Mouse (Mus musculus): ENCODE data around the gene Kcnd3. TPM values are rescaled to one million over a fixed set of nuclear protein-coding genes. Genes with fewer than 3 reads are reported as not detected.
A peak's percentile ranks its signal among the peaks of the same experiment; 100 is the strongest.

Kcnd3 gene
- total RNA-seq, 4 experiments from 2014 or later: 48.0 to 56.8 (median 51.2) TPM

- no peak for DNase-seq (ENCODE audit: low spot score in 2 of 2)
These were observed 68.3 kb downstream of the Kcnd3 start for GRCm38 (mm10) chr3:105520446-105520845.

GRCm38 (mm10) chr3:105521178-105521631 lies 69.1 kb downstream of the Kcnd3 start:
- DNase-seq (ENCODE audit: low spot score in 2 of 2): peak in 1 of 2 experiments; percentile 88

DNA sequence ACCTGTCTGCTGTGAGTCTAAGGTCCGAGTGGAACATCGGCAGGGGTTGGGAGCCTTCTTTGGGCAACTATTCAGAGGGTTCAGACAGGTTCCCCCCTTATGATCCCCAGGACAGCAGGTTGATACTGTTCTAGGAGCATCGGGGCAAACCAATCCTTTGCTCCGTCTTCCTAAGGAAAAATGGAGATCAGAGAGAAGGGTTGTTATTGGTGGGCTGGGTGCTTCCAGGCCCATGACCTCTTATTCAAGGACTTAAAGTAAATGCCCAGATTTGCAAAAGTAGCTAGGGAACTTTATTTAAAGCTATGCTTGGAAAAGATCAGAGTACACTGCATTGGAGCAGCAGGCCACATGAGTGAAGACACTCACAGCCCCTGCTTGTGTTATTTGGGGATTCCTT lies 69.5 kb downstream of the Kcnd3 start:
- DNase-seq (ENCODE audit: low spot score in 2 of 2): no peak

DNA sequence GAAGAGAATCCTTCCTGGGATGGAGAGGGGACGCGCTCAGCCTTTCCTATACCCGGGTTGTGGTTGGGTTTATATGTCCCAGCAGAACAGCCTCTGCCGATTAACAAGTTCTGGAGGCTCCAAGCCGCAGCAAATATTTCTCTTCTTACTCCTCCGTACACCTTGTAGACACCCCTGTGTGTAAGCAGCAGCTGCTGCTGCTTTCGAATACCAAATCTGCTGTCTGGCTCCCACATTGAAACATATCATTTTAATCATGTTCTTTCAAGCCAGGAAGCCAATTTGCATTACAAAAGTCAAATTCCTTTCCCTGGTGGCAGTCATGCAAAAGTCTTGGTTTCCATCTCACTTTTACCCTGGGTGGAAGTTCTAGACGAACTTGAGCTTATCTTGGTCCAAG lies 76.7 kb downstream of the Kcnd3 start:
- DNase-seq (ENCODE audit: low spot score in 2 of 2): no peak

- no peak for DNase-seq (ENCODE audit: low spot score in 2 of 2)
These were observed 77.6 kb downstream of the Kcnd3 start for GRCm38 (mm10) chr3:105529700-105530099.

DNA sequence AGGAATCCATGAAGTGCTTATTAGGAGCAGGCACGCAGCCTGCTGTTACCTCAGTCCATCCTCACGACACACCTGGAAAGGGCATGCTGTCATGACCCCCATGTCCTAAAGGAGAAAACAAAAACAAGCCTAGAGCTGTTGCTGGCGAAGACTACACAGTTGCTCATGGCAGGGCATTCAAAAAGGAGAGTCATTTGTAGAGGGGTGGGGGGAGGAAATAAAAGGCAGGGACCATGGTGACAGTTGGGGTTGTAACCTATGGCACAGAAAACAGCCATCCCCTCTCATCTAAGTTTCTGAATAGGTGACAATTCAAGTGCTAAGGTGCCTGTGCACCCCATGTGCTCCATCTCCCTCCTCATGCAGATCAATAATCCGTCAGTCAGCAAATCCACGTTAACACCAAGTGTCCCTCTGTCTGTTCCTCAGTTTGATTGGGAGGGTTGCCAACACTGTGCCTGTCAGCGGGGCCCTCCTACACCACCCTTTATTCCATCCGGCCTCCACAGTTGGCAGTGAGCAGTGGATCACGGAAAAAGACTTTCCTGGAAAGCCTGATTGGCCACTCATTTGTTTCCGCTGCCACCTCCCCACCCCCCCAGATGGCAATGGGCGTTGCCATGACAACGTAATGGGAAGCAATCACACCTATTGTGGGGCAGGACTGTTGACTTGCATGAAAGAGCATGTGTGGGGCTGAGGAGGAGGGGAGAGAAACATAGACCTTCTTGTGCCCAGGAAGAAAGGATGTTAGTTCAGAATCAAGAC lies 78.4 kb downstream of the Kcnd3 start:
- DNase-seq (ENCODE audit: low spot score in 2 of 2): peak in 1 of 2 experiments; percentile 79

DNA sequence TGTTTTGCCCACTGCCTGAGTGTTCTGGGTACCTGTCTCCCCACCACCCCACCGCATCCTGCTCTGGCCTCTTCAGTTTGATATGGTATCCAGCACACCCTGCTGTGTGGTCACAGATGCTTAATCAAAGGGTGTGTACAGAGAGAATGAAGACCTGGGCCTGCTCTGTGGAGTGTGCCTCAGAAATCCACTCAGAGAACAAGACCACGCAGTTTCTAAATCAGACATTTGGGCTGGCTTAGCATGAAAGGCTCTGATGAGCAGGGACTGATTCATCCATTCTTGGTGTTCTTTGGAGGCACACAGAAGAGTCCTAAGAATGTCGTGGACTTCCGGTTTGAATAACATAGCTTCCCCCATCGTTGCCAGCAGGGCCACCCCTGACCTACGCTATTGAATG lies 86.3 kb downstream of the Kcnd3 start:
- no peak for DNase-seq (ENCODE audit: low spot score in 2 of 2)

GRCm38 (mm10) chr3:105538819-105539607 lies 86.9 kb downstream of the Kcnd3 start:
- DNase-seq (ENCODE audit: low spot score in 2 of 2): no peak

GRCm38 (mm10) chr3:105542741-105543140 lies 90.6 kb downstream of the Kcnd3 start:
- DNase-seq (ENCODE audit: low spot score in 2 of 2): no peak

- DNase-seq (ENCODE audit: low spot score in 2 of 2): no peak
These were observed 92.0 kb downstream of the Kcnd3 start for GRCm38 (mm10) chr3:105544106-105544505.

GRCm38 (mm10) chr3:105546611-105547071 lies 94.5 kb downstream of the Kcnd3 start:
- no peak for DNase-seq (ENCODE audit: low spot score in 2 of 2)

- DNase-seq (ENCODE audit: low spot score in 2 of 2): no peak
These were observed 96.1 kb downstream of the Kcnd3 start for GRCm38 (mm10) chr3:105548074-105548771.

- DNase-seq (ENCODE audit: low spot score in 2 of 2): peak in 1 of 2 experiments; percentile 78
These were observed 107.3 kb downstream of the Kcnd3 start for GRCm38 (mm10) chr3:105559456-105559855.

- no peak for DNase-seq (ENCODE audit: low spot score in 2 of 2)
These were observed 114.8 kb downstream of the Kcnd3 start for GRCm38 (mm10) chr3:105566973-105567372.

- no peak for DNase-seq (ENCODE audit: low spot score in 2 of 2)
These were observed 115.3 kb downstream of the Kcnd3 start for GRCm38 (mm10) chr3:105567472-105567871.

DNA sequence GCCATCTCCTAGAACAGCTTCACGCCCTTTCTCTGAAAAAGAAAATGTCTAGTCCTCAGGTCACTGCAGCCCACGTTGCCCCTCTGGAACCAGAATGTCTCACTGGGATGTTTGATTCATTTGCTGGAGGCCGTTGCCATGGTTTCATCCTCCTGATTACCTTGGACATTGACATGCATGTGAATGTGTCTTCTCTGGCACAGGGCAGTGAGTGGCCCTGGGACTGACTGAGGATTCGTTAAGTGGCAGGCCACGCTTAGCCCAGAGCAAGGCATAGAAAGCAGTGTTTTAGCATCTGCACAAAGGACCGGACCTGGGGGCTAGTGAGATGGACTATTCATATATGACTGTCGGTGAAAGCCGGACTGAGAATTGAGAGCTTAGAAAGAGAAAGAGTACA lies 116.3 kb downstream of the Kcnd3 start:
- DNase-seq (ENCODE audit: low spot score in 2 of 2): no peak

DNA sequence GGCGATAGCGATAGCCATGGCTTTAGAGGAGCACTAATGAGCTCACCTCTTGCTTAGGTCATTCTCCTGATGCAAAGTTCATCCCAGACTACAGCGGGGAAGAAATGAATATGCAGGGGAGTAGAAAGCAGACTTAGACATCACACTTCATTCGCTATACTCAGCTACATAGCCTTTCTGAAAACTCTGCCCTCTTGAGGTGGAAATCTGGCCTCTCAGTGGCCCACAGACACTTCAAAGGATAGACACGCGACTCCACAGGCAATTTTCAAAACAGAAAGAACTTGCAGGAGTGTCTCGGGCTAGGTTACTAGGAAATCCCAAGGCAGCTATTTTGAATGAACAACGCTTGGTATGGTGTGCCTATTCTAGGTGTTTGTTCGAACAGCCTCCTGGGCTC lies 116.7 kb downstream of the Kcnd3 start:
- no peak for DNase-seq (ENCODE audit: low spot score in 2 of 2)

- DNase-seq (ENCODE audit: low spot score in 2 of 2): no peak
These were observed 117.2 kb downstream of the Kcnd3 start for GRCm38 (mm10) chr3:105569310-105569752.

DNA sequence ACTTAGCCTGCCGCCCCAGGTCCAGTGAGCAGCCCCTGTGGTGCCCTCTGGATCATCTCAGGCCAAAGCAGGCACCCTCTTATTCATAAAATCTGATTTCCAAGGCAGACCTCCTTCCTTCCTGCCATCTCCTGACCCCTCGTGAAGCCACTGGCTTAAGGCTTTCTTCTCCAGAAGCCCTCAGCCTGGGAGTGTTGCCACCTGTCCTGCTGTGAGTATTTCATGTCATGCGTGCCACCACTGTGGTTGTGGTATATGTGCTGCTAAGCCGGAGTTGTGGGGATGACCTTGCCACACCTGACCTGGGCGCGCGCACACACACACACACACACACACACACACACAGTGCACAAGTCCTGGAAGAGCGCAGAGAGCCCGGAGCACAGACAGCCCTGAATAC lies 117.8 kb downstream of the Kcnd3 start:
- no peak for DNase-seq (ENCODE audit: low spot score in 2 of 2)

GRCm38 (mm10) chr3:105570818-105571217 lies 118.7 kb downstream of the Kcnd3 start:
- DNase-seq (ENCODE audit: low spot score in 2 of 2): no peak

GRCm38 (mm10) chr3:105571944-105572343 lies 119.8 kb downstream of the Kcnd3 start:
- no peak for DNase-seq (ENCODE audit: low spot score in 2 of 2)

- no peak for DNase-seq (ENCODE audit: low spot score in 2 of 2)
These were observed 121.0 kb downstream of the Kcnd3 start for GRCm38 (mm10) chr3:105573156-105573555.

Measured in left cerebral cortex, adult 8-10 months (tissue).